Mouse (Mus musculus): ENCODE measurements at regions not wholly inside any gene's neighbourhood (a gene's known extent, or its start where the extent isn't known, plus 50 kb on each side); places are given as distances from the start of the nearest gene placed in this dataset.

DNA sequence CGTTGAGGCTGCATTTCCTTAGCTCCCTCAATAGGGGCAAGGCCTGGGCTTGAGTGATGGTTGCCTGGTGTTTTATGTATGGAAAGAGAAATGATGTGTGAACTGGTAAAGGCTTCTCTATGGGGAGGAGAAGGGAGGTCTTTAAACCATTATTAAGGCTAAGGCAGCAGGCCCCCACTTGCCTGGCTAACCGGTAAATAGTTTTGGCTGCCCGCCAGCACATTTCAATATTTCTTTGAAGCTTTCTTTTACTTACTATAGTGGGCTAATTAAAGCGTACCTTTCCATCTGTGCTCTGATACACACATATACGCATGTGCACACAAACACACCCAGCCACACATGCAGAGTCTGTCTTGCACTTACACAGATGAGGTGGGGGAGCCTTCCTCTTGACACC, 123.9 kb upstream of the Slc35b3 start:
- Histone ChIP-seq H3K36me3 (no peaks in the 10 kb centered on the region), H3K9me3 (no peaks in the 10 kb centered on the region), H3K4me1 (no peaks in the 10 kb centered on the region), H3K4me2 (replicated peaks) (no peak overlapping the region), H3K9ac (no peak overlapping the region), H3K27me3 (no peaks in the 10 kb centered on the region), H3K27ac (no peak overlapping the region), H3K4me3 (no peak overlapping the region)
- 0 out of 2 replicates have a peak, but pooled peaks have one; percentile 60 for ATAC-seq (ENCODE audit: insufficient number of reproducible peaks, insufficient read depth, low FRiP score, low TSS enrichment)
- WGBS: 62% methylated on average over 5 of the region's 5 CpGs

GRCm38 (mm10) chr13:39074211-39074610, 113.5 kb upstream of the Slc35b3 start:
- Histone ChIP-seq H3K9me3 (no peaks in the 10 kb centered on the region), H3K4me2 (replicated peaks) (no peak overlapping the region), H3K9ac (no peak overlapping the region), H3K4me3 (no peak overlapping the region), H3K27me3 (no peaks in the 10 kb centered on the region), H3K36me3 (no peaks in the 10 kb centered on the region), H3K27ac (no peak overlapping the region), H3K4me1 (peaks cover 5% of the 10 kb centered on the region; the same call in 1 of the 2 replicates)
- 20% methylated on average over 2 of the region's 2 CpGs for WGBS
- no peak for ATAC-seq (ENCODE audit: insufficient number of reproducible peaks, insufficient read depth, low FRiP score, low TSS enrichment)

GRCm38 (mm10) chr13:39032263-39032662, 71.6 kb upstream of the Slc35b3 start:
- Histone ChIP-seq H3K4me2 (replicated peaks) (no peak overlapping the region), H3K9ac (no peak overlapping the region), H3K27me3 (no peaks in the 10 kb centered on the region), H3K4me1 (no peaks in the 10 kb centered on the region), H3K36me3 (no peaks in the 10 kb centered on the region), H3K9me3 (no peaks in the 10 kb centered on the region), H3K27ac (no peak overlapping the region), H3K4me3 (no peak overlapping the region)
- 72% methylated on average over 3 of the region's 3 CpGs for WGBS
- ATAC-seq (ENCODE audit: insufficient number of reproducible peaks, insufficient read depth, low FRiP score, low TSS enrichment): no peak

GRCm38 (mm10) chr13:39020168-39020567, 59.5 kb upstream of the Slc35b3 start:
- Histone ChIP-seq H3K27ac (no peak overlapping the region), H3K4me1 (no peaks in the 10 kb centered on the region), H3K9ac (no peak overlapping the region), H3K4me2 (replicated peaks) (no peak overlapping the region), H3K27me3 (no peaks in the 10 kb centered on the region), H3K36me3 (no peaks in the 10 kb centered on the region), H3K9me3 (no peaks in the 10 kb centered on the region), H3K4me3 (no peak overlapping the region)
- ATAC-seq (ENCODE audit: insufficient number of reproducible peaks, insufficient read depth, low FRiP score, low TSS enrichment): no peak
- WGBS: 93% methylated on average over 13 of the region's 13 CpGs

- no peaks in the 10 kb centered on the region; the same call in 1 of the 2 replicates for H3K4me1 ChIP-seq
- 3% methylated on average over 8 of the region's 8 CpGs for WGBS
- H3K9me3 ChIP-seq: no peaks in the 10 kb centered on the region
- ATAC-seq (ENCODE audit: insufficient number of reproducible peaks, insufficient read depth, low FRiP score, low TSS enrichment): no peak
- no peak overlapping the region for H3K27ac ChIP-seq
- peak overlapping the region; percentile 17; the same call in 1 of the 2 replicates for H3K4me3 ChIP-seq
- no peaks in the 10 kb centered on the region for H3K36me3 ChIP-seq
- no peak overlapping the region for H3K9ac ChIP-seq
- no peaks in the 10 kb centered on the region for H3K27me3 ChIP-seq
- H3K4me2 ChIP-seq (replicated peaks): peak overlapping the region; percentile 41
These were observed 51.0 kb upstream of the Slc35b3 start for GRCm38 (mm10) chr13:39011696-39012095.
